Mouse (Mus musculus) kidney, postnatal 10 days (tissue): ENCODE data around the gene Mrps10.

Experiments
- DNase-seq: peaks from one replicate; pipeline ENCODE4 v3.0.0; 2021; ENCODE audit warnings: mixed read lengths

Mrps10 gene

DNA sequence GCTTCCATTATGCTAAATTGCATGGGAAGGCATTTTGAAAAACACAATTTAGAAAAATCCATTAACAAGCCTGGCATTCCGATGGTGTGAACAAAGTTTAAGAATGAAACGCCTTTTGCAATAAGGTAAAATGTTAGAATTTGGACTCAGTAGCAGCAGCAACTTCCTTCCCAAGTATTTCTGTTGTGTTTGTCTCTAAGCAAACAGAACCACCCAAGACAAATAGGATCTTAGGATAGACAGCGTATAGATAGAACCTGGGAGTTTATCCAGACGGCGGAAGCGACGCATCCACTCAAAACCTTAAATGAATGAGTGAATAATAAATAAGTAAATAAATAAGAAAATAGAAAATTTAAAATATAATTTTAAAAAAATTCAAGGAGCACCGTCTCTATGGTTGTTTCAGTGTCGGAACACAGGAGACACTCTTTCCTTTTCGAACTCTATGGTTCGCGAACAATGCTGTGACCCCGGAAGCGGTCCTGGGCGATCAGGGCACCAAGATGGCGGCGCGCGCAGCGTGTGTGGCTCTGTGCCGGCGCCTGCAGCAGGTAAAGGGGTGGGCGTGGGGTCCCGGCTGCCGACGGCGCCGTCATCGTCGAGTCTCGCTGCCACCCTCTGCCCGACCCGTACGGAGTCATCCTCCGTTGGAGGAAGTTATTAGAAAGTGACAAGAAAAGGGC is at the start of gene Mrps10:
TSS of gene Mrps10 (plus strand) at position 487 of the 686 bp plus-strand sequence.
- DNase-seq = peak; percentile 91

- no peak for DNase-seq
Observed at GRCm38 (mm10) chr17:47318972-47319625, 49.6 kb upstream of the Mrps10 start.

DNA sequence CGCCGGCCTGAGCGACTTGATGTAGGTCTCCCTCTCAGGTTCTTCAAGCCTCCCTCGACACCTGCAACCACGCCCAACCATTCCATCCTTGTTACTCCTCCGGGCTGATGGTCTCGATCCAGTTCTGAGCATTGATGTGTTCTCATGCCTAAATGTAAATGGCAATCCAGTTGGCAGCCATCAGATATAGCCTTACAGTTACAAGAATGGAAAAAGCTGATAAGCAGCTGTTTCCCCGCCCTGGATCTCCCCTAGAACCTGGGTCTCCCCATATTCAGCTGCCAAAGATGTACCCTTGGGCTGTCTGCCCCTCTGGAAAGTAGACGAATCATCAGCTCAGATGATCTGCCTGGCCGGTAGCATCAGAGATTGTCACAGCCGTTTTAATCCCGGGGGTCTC is 48.9 kb upstream of the Mrps10 start:
- no peak for DNase-seq

GRCm38 (mm10) chr17:47322128-47322990 is 46.3 kb upstream of the Mrps10 start:
- peak; percentile 46 for DNase-seq

DNA sequence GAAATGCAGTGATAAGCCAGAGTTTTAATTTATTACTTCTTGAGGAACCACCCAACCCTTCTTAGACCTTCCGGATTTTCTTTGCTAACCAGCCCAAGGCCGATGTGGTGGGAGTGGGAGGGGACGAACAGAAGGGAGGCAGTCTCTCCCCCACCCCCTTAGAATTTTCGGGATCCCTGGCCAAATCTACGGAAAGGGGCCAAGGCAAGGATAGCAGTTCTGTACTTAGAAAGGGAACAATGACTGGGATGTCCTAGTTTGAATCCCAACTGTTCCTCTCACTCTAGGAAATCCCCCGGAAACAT is 45.7 kb upstream of the Mrps10 start:
- peak; percentile 60 for DNase-seq

DNA sequence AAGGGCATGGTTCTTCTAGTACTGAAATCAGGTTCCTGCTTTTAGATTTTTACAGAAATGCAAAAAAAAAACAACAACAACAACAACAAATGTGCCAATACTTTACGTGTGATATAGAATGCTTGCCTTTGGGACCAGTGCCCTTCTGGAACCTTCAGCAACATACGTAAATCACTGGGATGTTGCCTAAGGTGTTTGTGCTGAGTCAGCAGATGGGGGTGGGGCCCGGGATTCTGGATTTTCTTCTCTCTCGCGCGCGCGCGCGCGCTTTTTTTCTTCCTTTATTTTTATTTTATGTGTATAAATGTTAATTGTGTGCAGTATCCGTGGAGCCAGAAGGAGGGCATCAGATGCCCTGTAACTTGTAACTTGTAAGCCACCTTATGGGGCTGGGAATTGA is 41.1 kb upstream of the Mrps10 start:
- no peak for DNase-seq

- DNase-seq = no peak
Observed at GRCm38 (mm10) chr17:47327969-47328368, 40.7 kb upstream of the Mrps10 start.

- DNase-seq = peak; percentile 74
Observed at GRCm38 (mm10) chr17:47328552-47329343, 39.9 kb upstream of the Mrps10 start.

DNA sequence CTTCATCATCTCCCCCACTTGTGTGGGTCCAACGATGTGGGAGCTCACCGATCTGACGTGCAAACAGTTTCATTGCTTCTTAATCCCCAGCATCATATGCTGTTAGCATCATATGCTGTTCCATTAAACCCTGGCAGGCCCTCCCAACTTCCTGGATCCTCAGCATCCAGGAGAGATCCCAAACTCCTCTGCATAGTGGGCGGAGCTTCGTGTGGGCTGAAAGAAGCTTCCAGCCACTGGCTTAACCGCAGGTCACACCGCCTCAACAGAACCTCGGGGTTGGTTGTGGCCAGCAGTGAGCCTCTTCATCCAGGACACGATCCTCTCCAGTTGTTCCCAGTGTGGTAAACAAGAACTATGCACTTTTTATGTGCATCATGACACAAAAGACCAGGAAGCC is 38.1 kb upstream of the Mrps10 start:
- peak; percentile 27 for DNase-seq

DNA sequence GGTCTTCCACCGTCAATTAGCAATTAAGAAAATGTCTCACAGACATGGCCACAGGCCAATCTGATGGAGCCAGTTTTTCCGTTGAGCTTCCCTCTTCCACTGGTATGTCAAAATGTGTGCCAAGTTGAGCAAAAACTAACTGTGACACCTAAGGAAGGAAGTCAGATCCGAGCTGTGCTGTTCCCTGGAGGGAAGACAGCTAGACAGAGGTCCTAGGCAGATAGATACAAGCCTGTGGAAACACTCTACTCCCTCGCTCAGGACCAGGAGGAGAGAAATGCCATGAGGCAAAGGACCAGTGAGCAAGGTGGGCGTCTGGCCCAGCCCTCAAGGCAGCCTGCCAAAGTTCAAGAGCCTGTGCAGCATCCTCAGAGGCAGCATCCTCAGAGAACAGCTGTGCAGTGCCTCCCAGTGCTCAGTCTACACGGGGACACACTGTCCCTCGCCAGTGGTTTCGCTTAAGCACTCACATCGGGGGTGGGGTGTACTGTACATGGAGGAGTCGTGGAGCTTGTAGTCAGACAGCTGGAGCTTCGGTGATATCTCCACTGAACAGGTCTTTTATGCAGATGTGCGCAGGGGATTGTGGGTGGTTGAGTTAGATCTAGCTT is 36.6 kb upstream of the Mrps10 start:
- DNase-seq = peak; percentile 62

DNA sequence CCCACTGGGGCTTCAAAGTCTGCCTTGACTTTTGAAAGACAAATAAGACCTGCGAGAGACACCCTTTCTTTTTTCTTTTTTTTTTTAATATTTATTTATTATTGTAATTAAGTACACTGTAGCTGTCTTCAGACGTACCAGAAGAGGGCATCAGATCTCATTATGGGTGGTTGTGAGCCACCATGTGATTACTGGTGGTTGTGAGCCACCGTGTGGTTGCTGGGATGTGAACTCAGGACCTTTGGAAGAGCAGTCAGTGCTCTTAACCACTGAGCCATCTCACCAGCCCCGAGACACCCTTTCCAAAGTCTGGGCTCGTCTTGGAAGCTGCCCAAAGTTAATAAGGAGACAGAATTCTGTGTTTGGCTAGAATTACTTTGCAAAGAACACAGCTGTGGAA is 36.0 kb upstream of the Mrps10 start:
- DNase-seq = peak; percentile 42

GRCm38 (mm10) chr17:47333409-47333808 is 35.3 kb upstream of the Mrps10 start:
- DNase-seq = no peak

- no peak for DNase-seq
Observed at GRCm38 (mm10) chr17:47343121-47343520, 25.6 kb upstream of the Mrps10 start.

GRCm38 (mm10) chr17:47349721-47350319 is 18.9 kb upstream of the Mrps10 start:
- DNase-seq = no peak

GRCm38 (mm10) chr17:47359964-47360363 is 8.7 kb upstream of the Mrps10 start:
- DNase-seq = peak; percentile 67

- no peak for DNase-seq
Observed at GRCm38 (mm10) chr17:47361343-47361742, 7.3 kb upstream of the Mrps10 start.

DNA sequence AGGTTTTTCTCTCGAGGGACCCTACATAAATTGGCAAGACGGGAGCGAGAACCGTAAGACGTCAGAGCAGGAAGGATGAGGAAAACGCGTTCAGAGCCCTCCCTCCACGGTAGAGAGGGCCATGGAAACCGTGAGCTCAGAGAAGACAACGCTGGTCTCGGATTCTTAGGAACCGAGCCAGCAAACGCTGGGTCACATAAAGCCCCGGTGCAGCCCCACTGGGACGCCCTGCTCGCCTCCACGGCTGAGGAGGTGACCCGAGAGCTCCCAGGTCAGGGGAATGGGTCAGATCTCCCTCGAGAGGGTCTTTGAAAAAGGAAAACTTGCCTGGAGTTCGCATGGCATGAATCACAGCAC is 378 bp downstream of the Mrps10 start:
- peak; percentile 38 for DNase-seq

DNA sequence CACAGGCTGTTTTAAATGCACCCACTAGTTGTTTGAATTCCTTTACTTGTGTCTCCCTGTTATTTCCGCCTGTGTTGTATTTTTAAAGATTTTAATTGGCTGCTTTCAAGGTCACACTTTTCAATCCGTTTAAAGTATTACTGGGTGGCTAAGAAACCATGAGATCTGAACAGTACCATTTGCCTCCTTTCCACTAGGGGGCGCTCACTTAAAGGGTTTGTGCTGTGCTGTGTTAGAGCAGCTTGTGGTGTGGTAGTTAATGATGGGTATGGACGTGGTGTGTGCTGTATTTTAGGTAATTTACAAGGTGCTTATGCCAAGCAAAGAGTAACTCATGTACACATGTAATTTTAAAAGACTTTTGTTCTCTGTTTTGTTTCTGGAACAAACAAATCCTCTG is 2.8 kb downstream of the Mrps10 start:
- peak; percentile 83 for DNase-seq

GRCm38 (mm10) chr17:47373991-47374390 is 5.3 kb downstream of the Mrps10 start:
- DNase-seq = no peak

DNA sequence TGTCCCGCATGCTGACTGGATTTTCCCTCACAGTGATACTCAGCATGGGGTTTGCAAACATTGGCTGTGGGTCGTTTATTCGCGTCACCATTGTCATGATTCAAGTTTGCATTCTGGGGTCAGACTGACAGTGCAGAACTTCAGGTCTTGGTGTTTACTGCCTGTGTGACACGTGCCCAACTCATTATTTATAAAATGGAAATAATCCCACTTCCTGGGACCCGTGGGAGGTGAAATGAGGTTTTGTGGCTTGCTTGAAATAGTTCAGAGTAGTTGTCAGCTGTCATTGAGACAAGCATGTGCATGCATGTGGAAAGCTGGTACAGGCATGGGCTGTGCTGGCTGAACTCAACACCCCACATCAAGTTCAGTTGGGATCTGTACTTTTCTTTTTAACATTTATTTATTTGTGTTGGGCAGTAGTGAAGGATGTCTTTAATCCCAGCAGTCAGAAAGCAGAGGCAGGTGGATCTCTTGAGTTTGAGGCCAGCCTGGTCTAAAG is 8.1 kb downstream of the Mrps10 start:
- DNase-seq = no peak

DNA sequence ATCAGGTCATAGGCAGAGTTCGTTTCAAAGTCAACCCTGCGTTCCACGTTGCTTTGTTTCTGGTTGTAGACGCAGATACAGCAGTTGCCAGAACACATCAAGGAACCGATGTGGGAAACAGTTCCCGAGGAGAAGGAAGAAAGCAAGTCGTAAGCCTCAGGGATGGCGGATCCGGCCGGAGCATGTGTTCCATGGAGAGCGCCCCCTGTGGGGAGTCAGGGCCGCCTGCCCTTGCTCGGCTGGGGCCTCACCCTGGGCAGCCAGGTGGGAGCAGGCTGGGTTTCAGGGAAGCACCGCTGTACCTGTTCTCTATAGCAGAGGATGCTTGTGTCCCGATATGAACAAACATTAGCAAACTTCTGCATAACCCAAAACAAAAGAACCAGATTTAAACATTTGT is 9.4 kb downstream of the Mrps10 start:
- no peak for DNase-seq

GRCm38 (mm10) chr17:47381917-47382316 is 13.2 kb downstream of the Mrps10 start:
- DNase-seq = no peak
